Mouse (Mus musculus) ES-Bruce4 (cell line): ENCODE data around the gene Cuzd1.

ENCODE experiments used
- CTCF ChIP-seq: IDR thresholded peaks from one replicate; pipeline ENCODE4 v1.8.1; 2011; ENCODE audit warnings: low read depth, low read length
- EP300 ChIP-seq: IDR thresholded peaks from 2 replicates; pipeline ENCODE4 v1.6.1; 2011; ENCODE audit warnings: low read depth, low read length; ENCODE audit not compliant: insufficient read depth
- POLR2A ChIP-seq: IDR thresholded peaks from one replicate; pipeline ENCODE4 v1.8.1; 2011; ENCODE audit warnings: low read length; ENCODE audit not compliant: insufficient read depth

GRCm38 (mm10) chr7:131329416-131329815 is 7.3 kb upstream of the Cuzd1 start, which contains the start of gene Fam24b:
- TF ChIP-seq CTCF (no peak), EP300 (no peak), POLR2A (no peak)
